Mouse (Mus musculus) natural killer cell, adult 2 months (primary cell): ENCODE measurements around the gene Abat.
A peak's percentile ranks its signal among the peaks of the same experiment; 100 is the strongest.

Experiments used
- DNase-seq, 2 experiments: peaks; one replicate each; pipeline ENCODE4 v3.0.0; 2022; ENCODE audit warnings: low spot score in 2 of 2

Abat gene

DNA sequence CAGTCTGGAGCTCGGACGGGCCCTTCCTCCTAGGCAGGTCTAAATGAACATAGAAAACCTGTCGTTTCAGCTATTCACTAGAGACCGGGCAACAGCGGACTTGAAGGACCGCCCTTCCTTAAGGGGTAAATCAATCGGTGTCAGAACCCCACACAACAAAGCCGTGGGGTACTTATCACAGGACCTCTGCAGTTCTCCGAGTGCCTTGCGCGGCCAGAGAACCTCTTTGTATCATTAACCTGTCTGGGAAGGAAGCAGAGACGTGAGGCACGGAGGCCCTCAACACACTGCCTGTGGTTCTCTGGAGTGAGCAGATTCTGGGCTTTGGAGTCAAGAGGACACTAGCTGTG, 123.6 kb downstream of the Abat start:
- DNase-seq: no peak

DNA sequence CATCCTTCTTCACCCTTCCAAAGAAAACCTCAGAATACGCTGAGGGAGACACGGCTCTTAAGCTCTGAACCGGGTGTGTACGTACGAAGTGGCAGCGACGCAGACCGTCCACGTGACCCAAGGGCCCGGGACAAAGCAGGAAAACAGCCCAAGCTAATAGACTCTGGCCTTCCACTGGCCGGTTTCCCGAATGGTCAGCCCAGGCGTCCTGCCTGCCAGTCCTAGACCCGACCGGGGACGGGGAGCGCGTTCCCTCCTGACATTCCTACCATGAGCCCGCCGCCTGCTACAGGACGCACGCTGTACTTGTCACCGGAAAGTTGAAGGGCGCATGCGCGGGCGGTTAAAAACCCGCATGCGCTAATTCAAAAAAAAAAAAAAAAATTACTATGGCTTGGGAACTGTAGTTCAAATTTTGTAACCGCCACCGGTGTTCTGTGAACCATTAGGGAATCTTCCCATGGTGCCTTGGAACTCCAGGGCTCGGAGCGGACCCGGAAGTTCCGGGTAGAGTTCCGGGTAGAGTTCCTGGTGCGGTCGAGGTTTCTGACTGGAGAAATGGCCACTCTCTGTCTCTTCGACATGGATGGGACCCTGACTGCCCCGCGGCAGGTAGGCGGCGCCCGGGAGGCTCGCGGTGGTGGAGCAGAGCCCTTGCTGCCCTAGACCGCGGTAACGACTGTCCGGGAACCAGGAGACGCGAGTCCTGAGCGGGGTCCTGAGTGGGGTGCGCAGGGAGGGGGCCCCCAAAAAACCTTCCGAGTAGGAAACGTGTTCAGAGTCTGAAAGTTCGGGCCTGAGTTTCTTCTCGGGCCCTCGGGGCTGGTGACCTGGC, 124.2 kb downstream of the Abat start, which contains the start of the genes Pmm2 and Tmem186:
TSS of gene Pmm2 (plus strand) at position 458 of the 835 bp plus-strand sequence.
TSS of gene Tmem186 (minus strand) at position 496 of the 835 bp plus-strand sequence.
- DNase-seq: peak; percentile 77 to 78

DNA sequence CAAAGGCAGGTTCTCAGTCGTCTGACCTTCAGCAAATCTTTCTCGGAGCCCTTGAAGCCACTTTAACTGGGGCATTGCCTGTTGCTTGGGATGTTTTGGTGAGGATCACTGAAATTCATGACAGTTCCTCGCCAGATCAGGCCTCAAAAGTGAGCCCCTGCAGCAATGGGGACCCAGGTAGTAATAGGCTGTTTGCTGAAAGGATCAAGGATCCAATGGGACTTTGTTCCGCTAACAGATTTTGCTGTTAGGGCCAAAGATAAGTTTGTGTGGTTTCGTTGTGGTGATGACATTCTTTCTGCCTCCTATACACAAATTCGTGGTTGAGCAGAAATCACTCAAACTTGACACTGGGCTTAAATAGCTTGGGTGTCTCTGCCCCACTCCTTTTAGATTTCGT, 124.9 kb downstream of the Abat start:
- no peak for DNase-seq

DNA sequence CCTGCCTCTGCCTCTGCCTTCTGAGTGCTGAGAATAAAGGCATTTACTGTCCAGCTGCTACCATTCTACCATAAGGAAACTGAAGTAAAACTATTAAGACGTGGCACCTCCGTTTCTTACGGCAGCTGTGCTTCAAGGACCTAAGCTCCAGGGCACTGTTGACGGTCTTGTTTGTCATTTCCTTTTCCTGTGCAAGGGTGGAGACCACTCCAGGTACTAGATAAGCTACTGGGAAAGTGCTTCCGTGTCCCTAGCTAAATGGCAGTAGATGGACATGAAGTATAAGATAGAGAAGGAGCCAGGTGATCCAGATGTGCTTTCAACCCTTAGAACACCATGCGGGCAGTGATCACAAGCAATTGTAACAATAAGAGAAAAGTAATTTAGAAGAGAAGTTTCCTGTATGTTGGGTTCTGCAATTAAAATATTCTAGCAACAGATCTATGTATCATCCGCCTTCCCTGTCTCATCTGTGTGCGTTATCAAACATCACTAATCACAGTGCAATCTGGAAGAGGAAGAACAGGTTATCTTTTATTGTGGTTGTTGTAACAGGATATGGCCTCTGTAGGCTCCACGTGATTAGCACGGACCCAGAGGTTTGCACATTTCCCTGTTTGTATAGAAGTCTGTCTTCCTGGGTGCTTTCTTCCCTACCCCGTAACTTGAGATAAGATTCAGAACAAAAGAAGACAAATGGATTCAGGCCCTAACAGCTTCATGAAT, 126.4 kb downstream of the Abat start:
- peak in 1 of 2 experiments; percentile 6 for DNase-seq

DNA sequence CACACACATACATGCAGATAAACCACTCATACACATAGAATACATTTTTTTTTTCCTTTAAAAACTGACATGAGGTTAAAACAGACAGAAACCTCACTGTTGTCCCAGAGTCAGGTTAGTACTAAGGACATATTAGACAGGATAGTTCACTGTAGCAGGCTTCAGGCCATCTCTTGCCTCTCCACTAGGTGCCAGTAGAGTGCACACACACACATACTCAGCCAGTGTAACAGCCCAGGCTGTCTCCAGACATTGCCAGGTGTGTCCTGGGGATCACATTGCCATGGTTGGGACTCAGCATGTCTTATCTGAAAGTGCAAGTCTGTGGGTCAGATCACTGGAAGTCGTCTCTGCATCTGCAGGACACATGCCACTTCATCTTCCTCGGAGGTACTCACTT, 130.6 kb downstream of the Abat start:
- DNase-seq: peak; percentile 20 to 31

DNA sequence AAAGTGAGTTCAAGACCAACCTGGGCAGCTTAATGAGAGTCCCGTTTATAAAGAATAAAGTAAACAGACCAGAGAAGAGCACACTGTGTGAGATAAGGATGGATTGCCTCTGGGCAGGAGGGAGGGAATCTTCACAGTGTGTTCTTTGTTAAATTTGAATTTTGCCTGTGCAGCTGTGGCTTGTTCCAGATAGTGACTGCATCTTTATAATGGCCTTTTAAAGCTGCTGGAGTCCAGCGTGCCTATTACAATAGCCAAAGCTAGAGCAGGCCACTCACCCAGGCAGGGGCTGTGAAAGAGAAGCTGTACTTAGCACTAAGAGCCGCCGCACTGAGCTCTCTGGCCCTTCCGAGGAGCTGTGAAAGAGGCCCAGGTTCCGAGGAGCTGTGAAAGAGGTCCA, 132.3 kb downstream of the Abat start:
- no peak for DNase-seq

DNA sequence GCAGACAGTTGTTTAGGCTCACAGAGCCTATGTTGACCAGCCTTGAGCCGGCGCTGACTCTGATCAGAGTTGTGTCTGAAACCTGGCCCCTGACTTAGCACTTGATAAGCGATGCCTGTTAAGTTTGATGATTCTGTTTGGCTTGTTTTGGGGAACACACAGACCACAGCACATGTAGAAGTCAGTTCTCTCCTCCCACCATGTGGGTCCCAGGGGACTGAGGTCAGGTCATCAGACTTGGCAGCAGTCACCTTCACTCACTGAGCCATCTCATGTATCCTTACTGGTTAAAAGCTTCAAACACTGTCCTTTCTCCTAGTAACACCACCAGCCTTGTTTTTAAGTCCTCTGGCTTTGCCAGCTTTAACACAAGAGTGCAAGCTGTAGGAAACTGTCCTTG, 136.8 kb downstream of the Abat start:
- no peak for DNase-seq

DNA sequence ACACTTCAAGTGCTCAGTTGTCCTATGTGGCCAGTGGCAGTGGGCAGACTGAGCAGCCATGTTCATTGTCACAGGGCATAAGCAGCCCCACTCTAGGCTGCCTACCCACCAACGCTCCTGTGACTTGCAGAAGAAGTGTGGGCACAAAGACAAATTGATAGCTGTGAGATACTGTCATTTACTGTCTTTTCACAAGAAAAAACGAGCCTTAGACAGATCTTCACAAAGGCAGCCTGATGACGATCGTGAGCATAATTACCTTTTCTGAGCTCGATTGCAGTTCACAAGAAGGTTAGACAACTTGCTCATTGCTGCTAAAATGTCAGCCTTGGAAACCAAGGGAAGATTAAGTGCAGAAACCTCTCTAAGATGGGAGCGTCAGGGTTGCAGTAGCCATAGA, 141.9 kb downstream of the Abat start:
- no peak for DNase-seq

DNA sequence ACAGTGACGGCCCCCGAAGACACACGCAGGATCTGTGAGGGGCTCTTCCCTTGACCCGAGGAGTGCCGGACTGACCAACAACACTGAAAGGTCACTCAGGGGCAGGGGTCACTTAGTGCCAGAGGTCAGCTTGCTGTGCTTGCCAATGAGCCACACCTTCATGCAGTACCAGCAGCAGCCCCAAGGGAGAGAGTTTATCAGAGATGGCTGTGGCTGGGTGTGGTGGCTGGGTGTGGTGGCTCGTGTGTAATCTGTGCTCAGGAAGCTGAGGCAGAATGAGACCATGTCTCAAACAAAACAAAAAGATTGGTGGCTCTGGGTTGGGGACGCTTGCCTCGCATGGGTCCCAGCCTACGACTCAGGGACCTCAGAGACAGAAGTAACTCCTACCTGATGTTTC, 142.4 kb downstream of the Abat start:
- DNase-seq: no peak

DNA sequence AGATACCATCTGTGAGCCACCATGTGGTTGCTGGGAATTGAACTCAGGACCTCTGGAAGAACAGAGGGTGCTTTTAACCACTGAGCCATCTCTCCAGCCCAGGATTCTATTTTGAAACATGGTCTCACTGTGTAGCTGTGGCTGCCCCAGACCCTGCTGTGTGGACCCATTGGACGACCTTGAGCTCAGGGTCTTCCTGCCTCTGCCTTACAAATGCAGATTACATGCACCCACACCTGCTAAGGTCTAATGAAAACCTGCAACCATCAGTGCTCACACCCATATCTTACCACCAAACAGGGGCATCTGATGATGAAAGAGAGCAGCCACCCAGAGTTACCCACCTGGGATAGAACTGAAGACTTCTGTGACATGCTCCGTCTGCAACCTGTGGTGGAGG, 143.0 kb downstream of the Abat start:
- no peak for DNase-seq

DNA sequence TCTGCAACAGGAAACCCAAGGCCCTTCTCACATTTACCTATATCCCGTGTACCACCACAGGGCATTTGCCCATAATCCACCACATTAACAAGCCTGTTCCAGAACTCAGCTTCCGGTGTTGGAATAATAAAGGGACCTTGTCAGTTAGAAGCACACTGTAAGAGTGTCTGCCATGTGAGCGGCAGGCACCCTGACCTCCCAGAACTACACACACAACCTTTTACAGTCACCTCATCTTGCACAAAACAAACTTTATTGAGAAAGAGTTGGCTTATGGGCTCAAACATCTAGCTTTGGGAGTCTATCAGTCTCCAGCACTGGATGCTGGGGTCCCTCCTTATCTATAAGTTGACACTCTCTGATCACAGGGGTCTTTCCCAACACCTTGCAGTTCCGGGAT, 145.1 kb downstream of the Abat start:
- DNase-seq: no peak

DNA sequence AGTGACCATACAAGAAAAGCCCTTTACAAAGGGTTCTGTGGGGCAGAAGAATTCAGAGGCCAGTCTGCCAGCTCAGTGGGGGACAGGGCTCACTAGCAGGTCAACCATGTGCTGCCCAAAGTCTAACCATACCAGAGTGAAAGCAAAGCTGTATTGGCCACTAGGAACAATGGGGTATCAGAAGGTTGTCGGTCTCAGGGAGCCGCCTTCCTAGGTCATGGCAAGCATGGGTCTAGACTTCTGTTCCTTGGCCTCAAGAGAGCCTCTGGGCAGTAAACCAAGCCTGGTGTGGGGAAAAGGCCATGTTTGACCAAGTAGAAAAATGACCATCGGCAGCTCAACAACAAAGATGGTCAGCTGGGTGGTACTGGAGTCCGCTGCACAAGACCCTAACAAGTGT, 145.5 kb downstream of the Abat start:
- no peak for DNase-seq

DNA sequence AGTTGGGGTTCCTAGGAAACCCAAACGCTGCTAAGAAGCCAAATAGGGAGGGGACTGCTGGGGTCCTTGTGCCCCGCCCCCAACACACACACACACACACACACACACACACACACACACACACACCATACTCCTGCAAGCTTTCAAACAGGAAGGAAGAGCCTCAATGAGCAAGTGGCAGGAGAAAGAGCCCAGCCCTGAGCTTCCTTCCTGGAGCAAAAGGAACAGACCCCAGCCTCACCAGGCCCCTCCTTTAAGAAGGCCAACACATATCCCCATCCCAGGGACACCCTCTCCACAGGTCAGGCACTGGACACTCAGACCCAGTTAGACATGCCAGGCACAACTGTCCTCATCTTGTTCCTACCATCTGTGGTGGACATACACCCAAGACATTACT, 149.8 kb downstream of the Abat start:
- no peak for DNase-seq

DNA sequence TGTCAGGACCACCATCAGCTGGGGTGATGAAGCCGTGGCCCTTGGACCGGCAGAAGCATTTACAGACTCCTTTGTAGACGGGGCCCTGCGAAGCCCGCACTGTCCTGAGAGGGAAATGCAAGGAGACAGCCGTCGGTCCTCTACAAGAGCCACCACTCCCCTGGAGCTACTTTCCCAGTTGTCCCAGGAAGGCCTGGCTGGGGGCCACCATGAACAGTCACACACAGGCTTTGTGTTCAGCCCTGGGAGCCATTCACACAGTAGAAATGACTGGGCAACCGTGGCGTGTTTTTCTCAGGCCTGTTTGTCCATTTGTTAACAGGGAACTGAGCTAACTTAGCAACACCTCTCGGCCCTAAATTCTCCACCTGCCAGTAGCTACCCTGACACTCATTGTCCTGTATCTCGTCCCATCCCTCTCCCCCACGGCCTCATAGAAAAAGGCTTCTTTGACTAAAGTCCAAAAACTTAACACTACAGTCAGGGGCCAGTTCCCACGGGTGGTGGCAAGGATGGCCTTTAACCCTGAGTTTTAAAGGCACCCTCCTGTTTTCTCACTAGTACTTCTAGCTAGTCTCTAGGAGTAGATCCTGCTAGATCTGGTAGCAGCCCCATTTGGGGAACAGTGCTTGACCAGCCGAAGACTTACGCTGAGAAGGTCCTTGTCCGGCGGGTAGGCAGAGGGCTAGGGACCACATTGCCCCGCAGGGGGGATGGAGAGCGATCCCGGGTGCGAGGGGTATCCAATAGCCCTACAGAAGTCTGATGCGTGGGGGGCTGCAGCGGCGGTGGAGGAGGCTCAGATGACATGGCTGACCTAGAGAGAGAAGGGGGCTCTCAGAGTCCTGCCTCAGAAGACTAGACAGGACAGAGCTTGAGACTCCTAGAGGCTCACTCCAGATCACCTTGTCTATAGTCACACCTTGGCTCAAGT, 150.6 kb downstream of the Abat start:
- DNase-seq: no peak

DNA sequence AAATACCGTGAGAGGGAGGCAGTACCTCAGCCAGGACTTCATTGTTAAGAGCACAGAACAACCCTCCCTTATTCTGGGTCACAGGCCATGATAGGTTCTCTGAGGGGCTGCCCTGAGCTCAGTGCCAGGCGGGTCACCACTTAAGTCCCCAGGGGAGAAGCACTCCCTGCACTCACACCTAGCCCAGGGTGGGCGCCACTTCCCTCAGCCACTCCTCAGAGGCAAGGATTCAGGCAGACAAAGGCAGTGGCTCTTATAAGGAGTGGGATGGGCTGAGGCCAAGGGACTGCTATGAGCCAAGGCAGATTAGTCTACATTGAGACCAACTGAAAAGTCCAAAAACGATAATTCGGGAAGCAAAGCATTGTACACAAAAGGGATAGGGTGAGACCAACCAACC, 152.1 kb downstream of the Abat start:
- no peak for DNase-seq

DNA sequence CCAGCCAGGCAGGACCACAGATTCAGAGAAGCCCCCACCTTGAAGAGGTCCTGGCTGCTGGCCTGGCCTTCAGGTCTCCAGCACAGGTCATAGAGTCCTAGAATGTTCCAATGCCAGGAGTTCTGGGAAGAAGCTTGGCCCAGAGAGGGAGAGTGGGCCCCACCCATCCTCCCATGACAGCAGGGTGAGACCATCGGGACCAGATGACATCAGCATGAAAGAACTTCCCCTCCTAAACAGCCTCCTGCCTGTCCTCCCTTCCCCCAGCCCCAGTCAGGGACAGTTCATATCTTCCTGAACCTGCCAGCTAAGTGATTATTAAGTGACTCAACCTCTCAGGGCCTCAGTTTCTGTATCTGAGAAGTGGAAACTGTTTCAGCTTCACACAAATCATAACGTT, 153.2 kb downstream of the Abat start:
- no peak for DNase-seq

DNA sequence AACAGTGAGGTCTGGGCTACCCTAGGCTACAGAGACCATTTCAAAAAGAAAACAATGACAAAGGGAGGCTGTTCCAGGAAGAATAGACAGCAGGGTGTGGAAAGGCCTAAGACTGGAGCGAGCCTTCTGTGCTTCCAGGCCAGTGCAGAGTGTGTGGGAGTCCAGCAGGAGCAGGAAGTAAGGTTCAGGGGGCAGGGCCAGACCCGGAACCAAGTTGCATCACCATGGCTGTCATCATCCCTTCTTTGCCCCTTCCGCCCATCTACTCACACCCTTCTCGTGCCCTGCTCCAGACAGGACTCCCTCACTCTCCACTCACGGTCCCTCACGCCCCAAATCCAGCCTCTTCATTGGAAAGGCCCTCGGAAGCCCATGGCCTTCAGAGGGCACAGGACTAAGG, 154.0 kb downstream of the Abat start:
- DNase-seq: no peak

DNA sequence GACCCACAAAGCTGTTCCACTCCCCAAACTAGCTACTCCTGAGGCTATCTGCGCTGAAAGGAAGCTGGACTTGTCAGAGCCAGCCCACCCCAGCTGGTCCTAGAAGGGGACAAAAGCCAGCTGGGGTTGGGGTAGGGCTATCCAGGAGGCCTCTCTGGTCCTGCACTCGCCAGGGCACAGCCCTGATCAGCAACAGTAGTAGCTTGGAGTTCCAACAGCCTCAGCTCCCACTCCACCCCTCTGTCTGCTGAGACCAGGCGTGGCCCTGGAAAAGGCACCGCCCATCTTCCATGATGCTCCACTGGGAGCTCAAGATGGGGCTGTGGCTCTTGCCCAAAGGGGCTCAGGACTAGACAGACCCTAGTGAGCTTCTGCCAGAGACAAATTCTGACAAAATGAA, 154.6 kb downstream of the Abat start:
- DNase-seq: no peak

DNA sequence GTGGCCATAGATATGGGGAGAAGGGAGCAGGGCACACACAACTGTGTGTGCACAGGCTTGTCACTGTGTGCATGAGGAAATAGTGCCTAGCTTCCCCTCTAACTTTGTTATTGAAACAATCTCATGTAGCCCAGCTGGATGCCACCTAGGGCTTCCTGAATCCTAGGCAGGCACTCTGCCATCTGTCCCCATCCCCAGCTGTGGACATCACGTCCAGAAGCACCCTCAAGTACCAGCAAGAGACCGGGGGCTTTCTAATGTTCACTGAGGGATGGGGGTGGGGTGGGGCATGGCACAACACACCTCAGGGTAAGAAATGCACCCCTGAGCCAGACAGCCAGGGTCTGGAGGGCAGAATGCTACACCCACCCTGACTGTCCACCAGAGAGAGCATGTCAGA, 155.2 kb downstream of the Abat start:
- DNase-seq: no peak

DNA sequence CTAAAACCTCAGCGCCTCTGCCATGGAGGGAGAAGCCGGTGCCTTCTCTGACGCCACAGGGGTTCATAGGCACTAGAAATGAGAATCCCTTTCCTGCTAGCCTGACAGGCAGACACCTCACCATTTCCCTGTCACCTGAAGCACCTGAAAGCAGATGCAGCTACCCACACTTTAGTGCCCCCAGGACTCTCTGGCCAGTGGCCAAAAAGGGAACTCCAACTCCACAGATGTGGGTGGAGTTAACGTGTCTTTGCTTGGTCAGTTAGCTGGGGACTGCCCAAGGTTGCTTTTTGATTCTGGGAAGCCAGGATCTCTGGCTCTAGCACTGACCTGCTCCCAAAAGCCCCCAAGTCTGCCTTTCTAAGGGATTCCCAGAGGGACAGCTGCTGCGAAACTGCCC, 156.2 kb downstream of the Abat start:
- DNase-seq: no peak

DNA sequence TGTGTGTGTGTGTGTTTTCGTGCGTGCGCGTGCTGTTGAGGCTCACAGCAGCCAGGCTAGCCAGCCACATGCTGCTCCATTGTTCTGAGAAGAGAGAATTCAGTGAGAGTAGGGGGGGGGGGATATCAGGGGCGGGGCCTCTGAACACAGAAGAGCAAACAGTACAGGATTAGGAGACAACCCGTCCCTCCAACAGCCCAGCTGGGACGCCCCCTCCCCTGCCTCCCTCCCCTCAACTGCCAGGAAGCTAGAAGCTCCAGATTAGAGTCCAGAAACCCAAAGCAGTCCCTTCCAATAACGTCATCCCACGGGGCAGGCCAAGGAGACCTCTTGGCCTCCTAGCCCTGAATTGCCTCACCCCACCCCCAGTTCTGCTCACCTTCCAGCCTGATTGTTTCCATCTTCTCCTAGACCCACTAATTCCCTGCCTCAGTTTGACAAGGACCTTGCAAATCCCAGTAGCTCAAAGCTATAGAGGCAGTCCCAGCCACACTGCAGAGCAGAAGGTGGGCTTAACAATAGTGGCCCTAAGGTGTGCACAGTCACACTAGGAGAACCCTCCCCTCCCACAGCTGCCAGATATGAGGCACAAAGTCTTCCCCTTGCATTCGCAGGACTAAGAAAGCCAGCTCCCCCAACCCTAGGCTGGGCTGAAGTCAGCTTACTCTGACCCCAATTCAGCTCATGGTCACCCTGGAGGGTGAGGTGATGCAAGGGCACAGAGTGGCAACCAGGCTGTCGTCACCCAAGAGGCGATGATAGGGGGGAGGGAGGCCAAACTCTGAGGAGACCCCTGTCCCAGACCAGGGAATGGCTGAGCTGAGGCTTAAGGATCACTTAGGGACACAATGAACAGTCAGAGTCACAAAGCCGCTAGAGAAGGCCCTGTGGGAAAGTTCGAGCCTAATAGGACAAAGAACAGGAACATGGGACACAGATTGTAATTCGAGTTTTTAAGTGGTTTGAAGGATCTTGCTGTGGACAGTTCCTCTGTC, 157.1 kb downstream of the Abat start:
- DNase-seq: no peak
